Mouse (Mus musculus) heart, adult 2 months (tissue): ENCODE measurements at regions not wholly inside any gene's neighbourhood (a gene's known extent, or its start where the extent isn't known, plus 50 kb on each side); places are given as distances from the start of the nearest gene placed in this dataset.

ENCODE experiments used
- DNase-seq, 2 experiments: peaks; one replicate each; pipeline ENCODE4 v3.0.0; 2021
- H3K27ac ChIP-seq: fragments of 200-600 bp; 2 replicates; pipeline ENCODE4 v1.8.1; 2022
- H3K27me3 ChIP-seq: fragments of 200-500 bp; 2 replicates; pipeline ENCODE4 v1.6.1; 2012; ENCODE audit warnings: mild to moderate bottlenecking, low read length, inconsistent platforms, mixed read lengths; ENCODE audit not compliant: control insufficient read depth, insufficient read depth
- H3K36me3 ChIP-seq: fragments of 200-500 bp; 2 replicates; pipeline ENCODE4 v1.6.1; 2012; ENCODE audit warnings: low read length, inconsistent platforms; ENCODE audit not compliant: control insufficient read depth, insufficient read depth
- H3K4me1 ChIP-seq: fragments of 200-500 bp; 2 replicates; pipeline ENCODE4 v1.6.1; 2011; ENCODE audit warnings: low read length; ENCODE audit not compliant: control insufficient read depth, insufficient read depth
- H3K4me3 ChIP-seq: fragments of 200-600 bp; 2 replicates; pipeline ENCODE4 v1.8.1; 2022
- H3K79me2 ChIP-seq: fragments of 200-500 bp; replicated peaks from 2 replicates; pipeline ENCODE4 v1.6.1; 2012; ENCODE audit warnings: mild to moderate bottlenecking, inconsistent platforms, low read length, moderate library complexity, mixed read lengths; ENCODE audit not compliant: control insufficient read depth, insufficient read depth
- H3K9ac ChIP-seq: fragments of 200-500 bp; 2 replicates; pipeline ENCODE4 v1.6.1; 2012; ENCODE audit warnings: low read depth, mild to moderate bottlenecking, control low read depth, inconsistent platforms, low read length, mixed read lengths
- CTCF ChIP-seq: fragments of 200-600 bp; IDR thresholded peaks from 2 replicates; pipeline ENCODE4 v1.8.1; 2022; ENCODE audit warnings: antibody characterized with exemption, mild to moderate bottlenecking, moderate library complexity
- EP300 ChIP-seq: fragments of 200-500 bp; IDR thresholded peaks from 2 replicates; pipeline ENCODE4 v1.6.1; 2011; ENCODE audit warnings: low read depth, low read length, control low read depth; ENCODE audit not compliant: insufficient read depth
- POLR2A ChIP-seq: fragments of 200-500 bp; IDR thresholded peaks from 2 replicates; pipeline ENCODE4 v1.6.1; 2011; ENCODE audit warnings: mild to moderate bottlenecking, low read depth, low read length, control low read depth; ENCODE audit not compliant: insufficient read depth
- WGBS: fragments of 180-500 bp; shearing (Covaris S2); methylation state at CpG from one replicate; pipeline ENCODE4 v1.1.7; 2018; 5-methylcytosine and 5-hydroxymethylcytosine counted together
- intact Hi-C: fragments of 180-260 bp; cut with DNase I; formaldehyde crosslinking; loops from one replicate; pipeline ENCODE4 v1.15.1; 2025

DNA sequence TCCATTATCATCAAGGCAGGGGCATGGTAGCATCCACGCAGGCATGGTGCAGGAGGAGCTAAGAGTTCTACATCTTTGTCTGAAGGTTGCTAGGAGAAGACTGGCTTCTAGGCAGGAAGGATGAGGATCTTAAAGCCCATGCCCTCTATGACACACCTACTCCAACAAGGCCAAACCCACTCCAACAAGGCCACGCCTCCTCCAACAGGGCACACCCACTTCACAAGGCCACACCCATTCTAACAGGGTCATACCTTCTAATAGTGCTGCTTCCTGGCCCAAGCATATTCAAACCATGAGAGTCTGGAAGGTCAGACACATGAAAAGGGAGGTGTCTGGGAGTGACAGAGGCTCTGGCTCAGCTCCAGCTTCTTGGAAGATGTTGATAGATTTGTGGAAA lies 89.0 kb downstream of the 2410131K14Rik start:
- no peaks in the 10 kb centered on the region for H3K36me3 ChIP-seq
- no peak for DNase-seq
- no peak overlapping the region for H3K9ac ChIP-seq
- WGBS: 90% methylated on average over 2 of the region's 2 CpGs
- no peak for TF ChIP-seq EP300
- H3K79me2 ChIP-seq: no peaks in the 10 kb centered on the region
- no peaks in the 10 kb centered on the region for H3K27me3 ChIP-seq
- H3K4me1 ChIP-seq: peaks cover 3% of the 10 kb centered on the region; the same call in 1 of the 2 replicates
- no peak overlapping the region for H3K4me3 ChIP-seq
- H3K27ac ChIP-seq: no peak overlapping the region
- intact Hi-C loops: loop anchor here (5.0 kb wide), 4 partner anchors 48 to 228 kb away; partner anchors contain the start of gene Med13l

DNA sequence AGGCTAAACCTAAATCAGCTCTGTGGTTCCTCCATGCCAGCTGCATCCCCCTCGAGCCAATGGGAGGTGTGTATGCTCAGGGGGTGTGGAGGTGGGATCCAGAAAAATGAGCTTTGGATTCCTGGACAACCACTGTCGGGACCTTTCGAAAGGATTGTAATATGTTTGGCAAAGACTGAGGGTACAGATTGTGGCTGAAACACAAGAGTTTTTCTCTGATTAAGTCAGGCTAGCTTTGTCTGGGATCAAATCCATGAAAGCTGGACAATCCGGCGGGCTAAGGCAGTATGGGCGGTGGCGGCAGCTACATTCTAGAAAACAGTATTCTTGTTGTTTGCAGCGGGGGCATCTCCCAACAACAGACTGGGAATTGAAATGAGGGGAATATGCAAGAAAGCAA lies 93.2 kb downstream of the 2410131K14Rik start:
- Histone ChIP-seq H3K27me3 (no peaks in the 10 kb centered on the region), H3K27ac (no peak overlapping the region), H3K79me2 (no peaks in the 10 kb centered on the region), H3K9ac (no peak overlapping the region), H3K36me3 (no peaks in the 10 kb centered on the region), H3K4me1 (peaks cover 4% of the 10 kb centered on the region), H3K4me3 (no peak overlapping the region)
- DNase-seq: no peak
- intact Hi-C loops: no loop called here
- TF ChIP-seq CTCF (no peak), POLR2A (no peak)
- WGBS: 75% methylated on average over 8 of the region's 8 CpGs

DNA sequence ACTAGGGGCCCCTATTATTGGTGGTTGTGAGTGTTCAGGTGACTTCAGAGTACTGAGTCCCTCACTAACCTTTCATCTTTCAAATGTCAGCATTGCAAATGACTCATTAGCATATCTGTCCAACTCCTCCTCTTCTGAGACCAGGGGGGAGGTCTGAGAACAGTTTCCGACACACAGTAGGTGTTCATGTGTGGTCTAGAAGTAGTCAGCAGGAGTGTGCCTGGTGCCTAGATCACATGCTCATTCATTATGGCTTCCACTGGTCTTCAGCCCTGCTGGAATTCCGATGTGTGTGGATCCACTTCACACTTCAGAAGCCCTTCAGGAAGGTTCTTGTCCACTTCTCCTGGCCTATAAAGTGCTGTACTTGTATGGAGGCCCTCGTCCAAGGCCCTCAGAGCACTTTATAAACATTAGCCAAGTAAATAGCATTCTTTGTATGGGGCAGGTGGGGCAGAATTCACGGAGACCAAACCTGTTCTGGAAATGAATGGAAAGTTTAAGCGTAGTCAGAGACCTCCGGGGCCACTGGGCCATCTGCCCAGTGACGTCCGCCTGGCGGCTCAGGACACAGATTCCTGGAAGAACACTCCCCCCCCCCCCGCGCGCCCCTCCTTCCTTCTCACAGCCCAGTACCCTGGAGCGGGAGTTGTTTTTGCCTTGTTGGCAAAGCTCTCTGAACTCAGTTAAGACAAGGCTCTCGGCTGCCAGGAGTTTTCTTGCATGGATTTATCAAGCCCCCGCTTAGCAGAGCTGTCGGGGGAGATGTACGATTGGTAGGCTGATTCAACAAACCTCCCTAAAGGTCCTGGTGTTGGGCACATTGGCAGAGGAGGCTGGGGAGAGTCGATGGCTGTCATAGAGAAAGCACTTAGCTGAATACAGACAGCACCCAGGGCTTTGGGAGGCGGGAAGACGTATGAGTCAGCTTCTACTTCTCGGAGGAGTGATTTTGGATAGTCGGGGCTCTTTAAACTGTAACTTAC lies 94.9 kb downstream of the 2410131K14Rik start:
- H3K79me2 ChIP-seq: no peaks in the 10 kb centered on the region
- H3K4me3 ChIP-seq: no peak overlapping the region
- H3K27me3 ChIP-seq: no peaks in the 10 kb centered on the region
- DNase-seq: peak; percentile 66 to 68
- no peaks in the 10 kb centered on the region for H3K36me3 ChIP-seq
- WGBS: 27% methylated on average over 22 of the region's 22 CpGs
- intact Hi-C loops: no loop called here
- H3K4me1 ChIP-seq: peaks cover 4% of the 10 kb centered on the region
- H3K27ac ChIP-seq: peak overlapping the region; percentile 40
- TF ChIP-seq POLR2A (no peak), EP300 (no peak), CTCF (no peak)
- H3K9ac ChIP-seq: no peak overlapping the region

DNA sequence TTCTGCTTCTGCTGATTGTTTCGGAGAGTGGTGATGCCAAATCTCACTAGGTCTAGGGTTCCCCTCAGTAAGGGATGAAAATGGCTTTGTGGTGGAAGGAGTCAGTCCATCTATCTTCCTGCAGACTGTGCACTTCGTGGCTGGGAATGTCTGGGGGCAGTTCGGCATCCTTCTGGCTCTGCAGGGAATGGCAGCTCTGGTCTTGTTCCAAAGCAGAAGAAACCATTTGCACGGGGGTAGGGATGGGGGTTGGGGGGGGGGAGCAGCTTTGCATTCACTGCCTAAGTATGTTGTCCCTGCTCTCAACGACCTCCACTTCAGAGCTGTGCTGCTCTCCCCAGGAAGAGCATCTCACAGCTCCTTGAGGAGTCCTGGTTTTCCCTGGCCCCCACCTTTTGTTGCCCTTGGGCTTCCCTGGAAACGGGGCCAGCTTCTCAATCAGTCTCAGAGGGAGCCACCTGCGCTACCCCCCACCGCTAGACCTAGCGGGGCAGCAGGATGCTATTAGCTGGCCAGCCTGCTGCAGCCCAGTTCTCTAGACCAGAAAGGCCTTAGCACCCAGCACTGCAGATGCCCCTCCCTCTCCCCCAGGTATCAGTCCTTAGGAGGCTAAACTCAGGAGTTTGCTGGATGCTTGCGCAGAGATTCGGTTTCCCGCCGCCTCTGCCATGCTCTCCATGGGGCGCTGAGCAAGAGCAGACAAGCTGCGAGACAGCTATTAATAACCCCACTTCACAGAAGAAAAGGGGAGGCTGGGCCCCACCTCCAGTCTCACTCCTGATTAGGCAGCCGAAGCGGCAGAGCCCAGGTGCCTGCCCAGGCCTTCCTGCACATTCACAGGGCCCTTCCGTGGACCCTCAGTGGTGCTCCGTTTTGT lies 98.7 kb downstream of the 2410131K14Rik start:
- Histone ChIP-seq H3K4me1 (peaks cover 4% of the 10 kb centered on the region), H3K9ac (no peak overlapping the region), H3K79me2 (no peaks in the 10 kb centered on the region), H3K27ac (no peak overlapping the region), H3K36me3 (no peaks in the 10 kb centered on the region), H3K27me3 (peaks cover 2% of the 10 kb centered on the region; the same call in 1 of the 2 replicates), H3K4me3 (no peak overlapping the region)
- no peak for TF ChIP-seq POLR2A
- no peak for DNase-seq
- intact Hi-C loops: no loop called here
- WGBS: 34% methylated on average over 19 of the region's 19 CpGs

DNA sequence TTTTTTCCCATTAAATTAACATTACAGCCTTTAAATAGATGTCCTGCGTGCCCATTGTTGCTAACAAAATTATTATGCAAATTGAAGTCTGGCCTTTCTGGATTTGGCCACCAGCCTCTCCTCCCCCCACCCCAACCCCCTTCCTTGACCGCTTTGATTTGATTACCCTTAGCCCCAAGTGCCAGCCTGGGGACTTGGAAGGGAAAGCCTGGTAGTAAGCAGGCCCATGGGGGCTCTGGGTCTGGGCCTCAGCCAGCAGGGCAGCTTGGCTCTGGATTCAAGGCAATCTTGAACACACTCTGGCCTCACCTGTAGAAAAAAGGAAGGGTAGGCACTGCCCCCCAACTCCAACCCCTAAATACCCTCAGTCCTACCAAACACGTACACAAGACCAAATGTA lies 100.2 kb downstream of the 2410131K14Rik start:
- H3K27me3 ChIP-seq: peaks cover 2% of the 10 kb centered on the region; the same call in 1 of the 2 replicates
- H3K4me1 ChIP-seq: peaks cover 1% of the 10 kb centered on the region; the same call in 1 of the 2 replicates
- no peaks in the 10 kb centered on the region for H3K79me2 ChIP-seq
- H3K36me3 ChIP-seq: no peaks in the 10 kb centered on the region
- TF ChIP-seq CTCF: no peak
- TF ChIP-seq POLR2A: no peak
- no peak for TF ChIP-seq EP300
- WGBS: 91% methylated on average over 3 of the region's 3 CpGs
- no peak overlapping the region for H3K9ac ChIP-seq
- no peak overlapping the region for H3K27ac ChIP-seq
- DNase-seq: no peak
- intact Hi-C loops: no loop called here
- H3K4me3 ChIP-seq: no peak overlapping the region

DNA sequence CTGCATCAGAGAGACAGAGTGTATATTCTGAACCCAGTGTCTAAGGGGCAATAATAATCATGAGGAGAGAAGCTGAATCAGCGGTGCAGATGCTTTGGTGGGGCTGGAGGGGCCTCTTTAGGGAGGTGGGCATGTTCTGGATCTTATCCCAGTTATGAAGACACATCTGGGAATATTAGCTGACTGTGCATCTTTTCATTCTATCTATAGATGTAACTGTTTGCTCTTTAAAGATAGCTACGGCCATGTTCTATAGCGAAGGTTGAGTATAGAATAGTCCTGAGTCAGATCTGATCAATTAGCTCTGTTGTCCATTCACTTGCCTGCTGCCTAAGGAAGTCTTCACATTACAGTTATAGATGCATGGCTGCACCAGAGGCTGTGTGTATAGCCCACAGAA lies 104.0 kb downstream of the 2410131K14Rik start:
- no peaks in the 10 kb centered on the region for H3K36me3 ChIP-seq
- peaks cover 2% of the 10 kb centered on the region; the same call in 1 of the 2 replicates for H3K27me3 ChIP-seq
- no peak overlapping the region for H3K9ac ChIP-seq
- TF ChIP-seq POLR2A: no peak
- no peak for TF ChIP-seq CTCF
- TF ChIP-seq EP300: no peak
- no peak for DNase-seq
- no peak overlapping the region for H3K27ac ChIP-seq
- WGBS: 92% methylated on average over 3 of the region's 3 CpGs
- no peak overlapping the region for H3K4me3 ChIP-seq
- H3K4me1 ChIP-seq: no peaks in the 10 kb centered on the region; the same call in 1 of the 2 replicates
- intact Hi-C loops: no loop called here
- no peaks in the 10 kb centered on the region for H3K79me2 ChIP-seq
